23 mouse cellular contexts compared by ENCODE assay signal in genomic region chr3:3746542-3746941, GRCm38 (mm10).
"Had no signal": no experiment of that assay in that cellular context is flagged by ENCODE, and none has a peak within 500 bp of the region (broad histone marks: within the 10 kb centered on the region; RNA-seq: fewer than 3 reads in every experiment).

No protein-coding gene starts in this region.

- H3K9ac ChIP-seq: liver, embryonic 15.5 days; liver, postnatal 0 days; lung, embryonic 15.5 days; midbrain, embryonic 12.5 days; neural tube, embryonic 13.5 days; neural tube, embryonic 15.5 days had no signal

- H3K27me3 ChIP-seq: liver, embryonic 15.5 days; lung, embryonic 15.5 days; megakaryocyte, embryonic 14.5 days; midbrain, embryonic 12.5 days; neural tube, embryonic 13.5 days; neural tube, embryonic 15.5 days had no signal

- H3K4me3 ChIP-seq: liver, embryonic 15.5 days; lung, embryonic 15.5 days; megakaryocyte, embryonic 14.5 days; midbrain, embryonic 10.5 days; midbrain, embryonic 12.5 days; myocyte; neural tube, embryonic 13.5 days; neural tube, embryonic 15.5 days had no signal

- ATAC-seq: liver, postnatal 0 days; lung, postnatal 0 days; midbrain, embryonic 16.5 days had no signal

- H3K27ac ChIP-seq: liver, embryonic 15.5 days; lung, embryonic 15.5 days; macrophage; midbrain, embryonic 10.5 days; midbrain, embryonic 12.5 days; neural tube, embryonic 13.5 days; neural tube, embryonic 15.5 days had no signal

- H3K4me1 ChIP-seq: liver, embryonic 15.5 days; lung, embryonic 15.5 days; megakaryocyte, embryonic 14.5 days; midbrain, embryonic 10.5 days; midbrain, embryonic 12.5 days; neural tube, embryonic 13.5 days; neural tube, embryonic 15.5 days had no signal

- H3K9me3 ChIP-seq: liver, embryonic 15.5 days; lung, embryonic 15.5 days; megakaryocyte, embryonic 14.5 days; midbrain, embryonic 10.5 days; midbrain, embryonic 12.5 days; neural tube, embryonic 13.5 days; neural tube, embryonic 15.5 days had no signal

- DNase-seq: liver, postnatal 0 days; lung, adult 2 months; lung, postnatal 14 days; lung, postnatal 36 days; midbrain, embryonic 14.5 days; right cerebral cortex, adult 18-20 months; right cerebral cortex, postnatal 25 days; right cerebral cortex, postnatal 4 days; spleen, adult 18-20 months; thymus, adult 18-20 months; thymus, postnatal 14 days; thymus, postnatal 36 days had no signal

- H3K4me2 ChIP-seq: liver, embryonic 15.5 days; lung, embryonic 15.5 days; midbrain, embryonic 12.5 days; neural tube, embryonic 13.5 days; neural tube, embryonic 15.5 days had no signal

- H3K36me3 ChIP-seq: liver, embryonic 15.5 days; lung, embryonic 15.5 days; midbrain, embryonic 10.5 days; midbrain, embryonic 12.5 days; neural tube, embryonic 13.5 days; neural tube, embryonic 15.5 days had no signal
